Mouse (Mus musculus) cortical plate, adult 2 months (tissue): ENCODE data around the gene H2-Aa.

Source experiments
- CTCF ChIP-seq: fragments of 200-500 bp; IDR thresholded peaks from 2 replicates; pipeline ENCODE4 v1.5.1; 2011; ENCODE audit warnings: mild to moderate bottlenecking, control low read depth, low read length; ENCODE audit not compliant: insufficient read depth; ENCODE audit errors: extremely low read depth
- POLR2A ChIP-seq: fragments of 200-500 bp; IDR thresholded peaks from 2 replicates; pipeline ENCODE4 v1.6.1; 2011; ENCODE audit warnings: mild to moderate bottlenecking, low read length, control low read depth; ENCODE audit not compliant: insufficient read depth; ENCODE audit errors: extremely low read depth

DNA sequence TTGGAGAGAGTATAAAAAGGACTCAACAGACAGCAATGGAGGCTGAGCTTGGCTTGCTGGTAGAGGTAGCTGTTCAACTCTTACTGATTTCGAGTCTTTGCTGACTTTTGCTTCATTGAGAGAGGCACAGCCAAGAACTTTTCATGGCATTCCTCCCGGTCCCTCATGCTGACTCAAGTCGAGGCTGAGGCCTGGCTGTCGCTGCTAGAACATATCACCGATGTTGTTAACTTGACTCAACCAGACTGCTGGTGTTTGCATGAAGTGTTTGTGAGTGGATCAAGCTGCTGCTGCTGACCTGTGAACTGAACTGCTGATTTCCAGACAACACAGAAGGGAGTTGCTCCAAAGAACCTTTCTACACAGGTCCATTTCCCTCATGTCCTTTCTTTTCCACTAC lies 50.9 kb downstream of the H2-Aa start:
- TF ChIP-seq POLR2A (no peak), CTCF (no peak)
